Mouse (Mus musculus) ES-Bruce4 (cell line): ENCODE data around the gene Creb1. TPM values are rescaled to one million over a fixed set of nuclear protein-coding genes. Genes with fewer than 3 reads are reported as not detected.

ENCODE experiments used
- H3K27ac ChIP-seq: 2 replicates; pipeline ENCODE4 v1.5.1; 2012; ENCODE audit warnings: low read length, inconsistent platforms; ENCODE audit not compliant: insufficient read depth
- H3K27me3 ChIP-seq: 2 replicates; pipeline ENCODE4 v1.6.1; 2012; ENCODE audit warnings: mild to moderate bottlenecking, low read length, inconsistent platforms; ENCODE audit not compliant: control insufficient read depth, poor library complexity, insufficient read depth, severe bottlenecking
- H3K36me3 ChIP-seq: 2 replicates; pipeline ENCODE4 v1.6.1; 2012; ENCODE audit warnings: inconsistent platforms, mild to moderate bottlenecking, low read length, moderate library complexity; ENCODE audit not compliant: control insufficient read depth, poor library complexity, insufficient read depth, severe bottlenecking
- H3K4me1 ChIP-seq: one replicate; pipeline ENCODE4 v1.8.1; 2011; ENCODE audit warnings: low read length; ENCODE audit not compliant: control insufficient read depth, insufficient read depth
- H3K4me3 ChIP-seq: 2 replicates; pipeline ENCODE4 v1.5.1; 2011; ENCODE audit warnings: low read depth, mild to moderate bottlenecking, low read length
- H3K9ac ChIP-seq: 2 replicates; pipeline ENCODE4 v1.6.1; 2012; ENCODE audit warnings: low read depth, mild to moderate bottlenecking, inconsistent platforms; ENCODE audit not compliant: poor library complexity, severe bottlenecking
- H3K9me3 ChIP-seq: replicated peaks from 2 replicates; pipeline ENCODE4 v1.6.1; 2012; ENCODE audit warnings: mild to moderate bottlenecking, low read length, inconsistent platforms; ENCODE audit not compliant: control insufficient read depth, poor library complexity, insufficient read depth, severe bottlenecking
- CTCF ChIP-seq: IDR thresholded peaks from one replicate; pipeline ENCODE4 v1.8.1; 2011; ENCODE audit warnings: low read depth, low read length
- EP300 ChIP-seq: IDR thresholded peaks from 2 replicates; pipeline ENCODE4 v1.6.1; 2011; ENCODE audit warnings: low read depth, low read length; ENCODE audit not compliant: insufficient read depth
- POLR2A ChIP-seq: IDR thresholded peaks from one replicate; pipeline ENCODE4 v1.8.1; 2011; ENCODE audit warnings: low read length; ENCODE audit not compliant: insufficient read depth
- polyA plus RNA-seq: library from polyadenylated mRNA; stranded (reverse); fragments of >200 nt; gene quantifications from 2 replicates; pipeline ENCODE4 v1.2.4, GENCODE M21; 2011; ENCODE audit warnings: low read depth; ENCODE audit not compliant: missing spikeins, insufficient read depth, insufficient read length

Gene Creb1
- polyA plus RNA-seq, 1 experiment: 62.5 TPM

DNA sequence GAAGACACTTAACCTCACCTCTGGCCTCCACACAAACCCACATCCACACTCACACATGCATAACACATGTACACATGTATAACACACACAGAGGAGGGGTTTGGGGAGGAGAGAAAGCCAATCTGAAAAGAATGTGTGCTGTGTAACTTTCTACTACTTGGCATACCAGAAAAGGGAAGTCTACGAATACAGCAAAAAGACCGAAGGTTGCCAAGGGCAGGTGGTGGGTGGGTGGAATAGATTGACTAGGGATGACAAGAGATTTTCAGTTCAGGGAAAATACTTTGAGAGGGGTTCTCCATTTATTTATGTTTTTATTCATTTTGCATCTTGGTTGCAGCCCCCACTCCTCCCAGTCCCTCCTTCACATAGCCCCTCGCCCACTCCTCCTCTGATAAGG is 112.1 kb downstream of the Creb1 start:
- no peaks in the 10 kb centered on the region for H3K4me1 ChIP-seq

DNA sequence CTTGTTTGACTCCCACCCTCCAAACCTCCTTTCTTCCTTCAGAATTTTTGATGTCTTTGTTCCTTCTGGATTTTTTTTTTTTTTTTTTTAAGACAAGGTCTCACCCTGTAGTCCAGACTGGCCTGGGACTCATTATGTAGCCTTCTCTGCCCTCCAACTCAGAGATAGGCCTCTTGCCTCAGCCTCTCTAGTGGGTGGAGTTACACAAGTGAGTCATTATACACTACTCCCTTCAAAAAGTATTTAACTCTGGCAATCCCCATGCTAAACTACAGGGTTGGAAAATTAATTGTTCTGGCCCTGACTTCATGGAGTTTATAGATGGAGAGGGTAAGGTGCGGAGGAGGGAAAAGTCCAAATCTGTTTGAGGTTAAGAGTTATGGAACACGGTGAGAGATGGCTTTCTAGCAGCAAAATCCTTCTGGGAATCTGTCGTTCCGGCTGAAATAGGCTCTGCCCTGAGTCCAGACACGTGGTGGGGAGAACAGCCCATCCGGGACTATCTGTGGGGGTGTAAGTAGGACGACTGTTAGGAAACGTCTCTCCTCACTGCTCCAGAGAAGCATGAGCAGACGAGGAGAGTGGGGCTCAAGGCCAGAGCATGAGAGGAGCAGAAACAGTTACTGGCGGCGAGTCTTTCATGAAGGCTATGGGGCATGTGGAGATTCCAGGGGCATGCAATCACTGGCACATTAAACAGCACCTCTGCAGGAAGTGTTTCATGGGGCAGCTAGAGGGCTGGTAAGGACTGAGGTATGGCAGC is 117.1 kb downstream of the Creb1 start:
- no peaks in the 10 kb centered on the region for H3K36me3 ChIP-seq

More for the DNA sequence above, 112.1 kb downstream of the Creb1 start:
- H3K27ac ChIP-seq: no peak overlapping the region
- no peak overlapping the region for H3K9ac ChIP-seq
- no peaks in the 10 kb centered on the region for H3K27me3 ChIP-seq
- no peak overlapping the region for H3K4me3 ChIP-seq
- H3K36me3 ChIP-seq: no peaks in the 10 kb centered on the region
- H3K9me3 ChIP-seq: no peaks in the 10 kb centered on the region
- TF ChIP-seq POLR2A (no peak), CTCF (no peak), EP300 (no peak)

DNA sequence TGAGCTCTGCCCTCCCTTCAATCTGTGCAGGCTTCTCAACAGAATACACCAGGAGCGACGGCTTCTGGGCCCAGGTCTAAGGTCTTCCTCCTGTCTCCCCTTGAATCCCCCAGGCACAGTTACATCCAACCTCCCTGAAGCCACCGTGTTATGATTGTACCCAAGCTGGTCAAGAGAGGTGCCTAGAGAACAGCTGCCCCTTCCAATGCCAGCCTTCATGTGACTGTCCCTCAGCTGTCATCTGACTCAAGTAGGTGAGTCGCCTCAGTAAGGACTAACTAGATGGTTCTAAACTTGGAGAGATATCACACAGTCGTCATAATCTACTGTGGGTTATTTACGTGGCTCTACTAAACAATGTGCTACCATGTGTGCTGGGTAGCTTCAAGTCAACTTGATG is 121.3 kb downstream of the Creb1 start:
- H3K36me3 ChIP-seq: no peaks in the 10 kb centered on the region
- H3K27me3 ChIP-seq: no peaks in the 10 kb centered on the region
- no peaks in the 10 kb centered on the region for H3K9me3 ChIP-seq
- no peaks in the 10 kb centered on the region for H3K4me1 ChIP-seq
- H3K27ac ChIP-seq: no peak overlapping the region
- TF ChIP-seq CTCF (no peak), EP300 (no peak), POLR2A (no peak)
- H3K9ac ChIP-seq: no peak overlapping the region
- H3K4me3 ChIP-seq: no peak overlapping the region

More for the DNA sequence above, 117.1 kb downstream of the Creb1 start:
- Histone ChIP-seq H3K9ac (no peak overlapping the region), H3K9me3 (no peaks in the 10 kb centered on the region), H3K4me1 (no peaks in the 10 kb centered on the region), H3K27me3 (no peaks in the 10 kb centered on the region), H3K4me3 (no peak overlapping the region), H3K27ac (no peak overlapping the region)
- TF ChIP-seq POLR2A (no peak), CTCF (no peak), EP300 (no peak)

Other genes starting within 250 kb of the Creb1 start
- 14.5 and 15.1 TPM in 2 replicates for gene Mettl21a, start 84.6 kb downstream of the Creb1 start, polyA plus RNA-seq
- gene Ccnyl1, start 157.8 kb downstream of the Creb1 start, polyA plus RNA-seq: 29.2 and 31.6 TPM in 2 replicates
- gene Fzd5, start 205.1 kb downstream of the Creb1 start, polyA plus RNA-seq: 18.0 and 19.4 TPM in 2 replicates